9 mouse cellular contexts compared by ENCODE assay signal in the genomic region with DNA sequence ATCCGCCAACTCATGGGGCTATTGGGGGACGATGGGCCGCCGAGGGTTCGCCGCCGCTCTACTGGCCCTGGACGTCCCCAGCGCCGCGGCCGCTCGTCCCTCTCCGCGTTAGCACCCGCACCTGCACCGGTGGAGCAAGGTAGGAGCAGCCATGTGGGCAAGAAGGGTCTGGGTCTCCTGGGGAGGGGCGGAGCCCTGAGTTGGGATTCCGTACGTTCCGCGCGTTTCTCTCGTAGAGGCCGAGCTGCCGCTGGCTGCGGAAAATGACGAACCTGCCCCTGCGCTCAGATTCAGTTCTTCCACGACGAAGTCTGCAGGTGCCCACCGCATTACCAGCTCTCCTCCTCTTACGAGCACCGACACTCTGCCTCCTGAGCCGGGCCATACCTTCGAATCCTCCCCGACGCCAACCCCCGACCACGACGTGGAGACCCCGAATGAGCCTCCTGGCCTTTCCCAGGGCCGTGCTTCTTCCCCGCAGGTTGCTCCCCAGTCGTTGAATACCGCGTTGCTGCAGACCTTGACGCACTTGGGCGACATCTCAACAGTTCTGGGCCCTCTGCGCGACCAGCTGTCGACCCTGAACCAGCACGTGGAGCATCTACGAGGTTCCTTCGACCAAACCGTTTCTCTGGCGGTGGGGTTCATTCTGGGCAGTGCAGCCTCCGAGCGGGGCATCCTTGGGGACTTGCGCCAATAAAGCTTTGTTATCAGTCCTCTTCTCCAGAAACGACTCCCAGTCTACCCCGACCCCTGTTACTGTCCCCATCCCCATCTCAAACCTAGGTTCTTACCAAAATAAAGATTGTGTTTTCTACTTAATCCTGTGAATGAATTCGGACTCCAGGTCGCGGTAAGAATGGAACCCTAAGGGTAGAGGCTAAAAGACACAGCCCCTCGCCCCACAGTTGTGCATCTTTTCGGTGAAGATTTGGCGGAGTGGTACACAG. TPM values are rescaled to one million over a fixed set of nuclear protein-coding genes. Genes with fewer than 3 reads are reported as not detected.
DNase-seq lines count a peak whose midpoint lies in the region; ATAC-seq lines count a peak whose summit lies in the region.
"Had no signal": no experiment of that assay in that cellular context is flagged by ENCODE, and none has a peak within 500 bp of the region (broad histone marks: within the 10 kb centered on the region; RNA-seq: fewer than 3 reads in every experiment).

No protein-coding gene starts in this region.

- no peak overlapping the region for H3K27ac ChIP-seq in kidney, embryonic 15.5 days
- H3K27ac ChIP-seq in intestine, embryonic 15.5 days: no peak overlapping the region
- H3K27ac ChIP-seq in neural tube, embryonic 11.5 days (ENCODE audit: low read depth, low read length): no peak overlapping the region

- no peak overlapping the region for H3K9ac ChIP-seq in kidney, embryonic 15.5 days
- H3K9ac ChIP-seq in intestine, embryonic 15.5 days: 0 out of 2 replicates have a peak overlapping the region, but pooled peaks have one; percentile 28
- no peak overlapping the region for H3K9ac ChIP-seq in neural tube, embryonic 11.5 days (ENCODE audit: low read length)

- H3K9me3 ChIP-seq in kidney, embryonic 15.5 days (replicated peaks): no peaks in the 10 kb centered on the region
- no peaks in the 10 kb centered on the region for H3K9me3 ChIP-seq in intestine, embryonic 15.5 days
- H3K9me3 ChIP-seq in neural tube, embryonic 11.5 days (ENCODE audit: control insufficient read depth, low read length): no peaks in the 10 kb centered on the region

- peak overlapping the region; percentile 39 for H3K4me3 ChIP-seq in kidney, embryonic 15.5 days (replicated peaks)
- H3K4me3 ChIP-seq in intestine, embryonic 15.5 days (replicated peaks): peak overlapping the region; percentile 37
- H3K4me3 ChIP-seq in neural tube, embryonic 11.5 days (ENCODE audit: low read depth, low read length): peak overlapping the region; percentile 22

- ATAC-seq in kidney, embryonic 15.5 days (replicated peaks; ENCODE audit: low FRiP score): no peak; the same call in none of the 2 replicates
- 0 out of 2 replicates have a peak, but pooled peaks have one; percentile 10 for ATAC-seq in intestine, embryonic 15.5 days
- ATAC-seq in neural tube, embryonic 11.5 days (ENCODE audit: insufficient read depth, low FRiP score, low TSS enrichment): no peak

- no peaks in the 10 kb centered on the region for H3K36me3 ChIP-seq in kidney, embryonic 15.5 days
- H3K36me3 ChIP-seq in intestine, embryonic 15.5 days: no peaks in the 10 kb centered on the region
- no peaks in the 10 kb centered on the region for H3K36me3 ChIP-seq in neural tube, embryonic 11.5 days (ENCODE audit: control insufficient read depth, insufficient read depth, low read length)

- 3% methylated on average over 68 of the region's 68 CpGs for WGBS in kidney, embryonic 15.5 days
- WGBS in intestine, embryonic 15.5 days: 3% methylated on average over 68 of the region's 68 CpGs
- WGBS in neural tube, embryonic 11.5 days: 2% methylated on average over 68 of the region's 68 CpGs

- peak overlapping the region; percentile 55 for H3K4me2 ChIP-seq in kidney, embryonic 15.5 days
- H3K4me2 ChIP-seq in intestine, embryonic 15.5 days (replicated peaks): peak overlapping the region; percentile 74
- H3K4me2 ChIP-seq in neural tube, embryonic 11.5 days (ENCODE audit: low read depth): peak overlapping the region; percentile 34

- H3K4me1 ChIP-seq in kidney, embryonic 15.5 days: peaks cover 15% of the 10 kb centered on the region
- peaks cover 16% of the 10 kb centered on the region for H3K4me1 ChIP-seq in intestine, embryonic 15.5 days (replicated peaks)
- H3K4me1 ChIP-seq in neural tube, embryonic 11.5 days (ENCODE audit: control insufficient read depth, insufficient read depth, low read length): peaks cover 2% of the 10 kb centered on the region; the same call in 1 of the 2 replicates

- DNase-seq in kidney, adult 11 months: no peak
- peak; percentile 32 for DNase-seq in embryo, embryonic 11 days
- peak; percentile 42 for DNase-seq in neural tube, embryonic 11.5 days (ENCODE audit: low spot score)
- DNase-seq in MN1 (ENCODE audit: low spot score): no peak
- DNase-seq in gastrocnemius, postnatal 25 days: no peak
- no peak for DNase-seq in adrenal gland, adult (ENCODE audit: inconsistent age in 2 of 2, low spot score in 1 of 2)

- peaks cover 86% of the 10 kb centered on the region for H3K27me3 ChIP-seq in kidney, embryonic 15.5 days
- H3K27me3 ChIP-seq in intestine, embryonic 15.5 days (replicated peaks): peaks cover 57% of the 10 kb centered on the region
- H3K27me3 ChIP-seq in neural tube, embryonic 11.5 days (ENCODE audit: control insufficient read depth, insufficient read depth, low read length): peaks cover 60% of the 10 kb centered on the region

RNA-seq across cellular contexts. Expression of a gene that starts 1.0 kb away (rescaled TPM):
- polyA plus RNA-seq in kidney, embryonic 15.5 days (2015; fragmentation: Nextera tagmentation; extraction: Ambion mirVana): 0.31 TPM in 1 of 2 replicates, not detected in the other
- not detected in 2 replicates for polyA plus RNA-seq in intestine, embryonic 15.5 days (2015; fragmentation: Nextera tagmentation; extraction: Ambion mirVana)
- not detected in 2 replicates for polyA plus RNA-seq in neural tube, embryonic 11.5 days (2014; fragmentation: Nextera tagmentation; extraction: Ambion mirVana)
- total RNA-seq in gastrocnemius, postnatal 25 days (2021): not detected
- total RNA-seq: hematopoietic stem cell, adult 5-6 weeks had no signal

RNA-seq across cellular contexts. Expression of a gene that starts 34.0 kb away (rescaled TPM):
- polyA plus RNA-seq in kidney, embryonic 15.5 days (2015; fragmentation: Nextera tagmentation; extraction: Ambion mirVana): 0.49 and 0.91 TPM in 2 replicates
- 0.15 and 0.24 TPM in 2 replicates for polyA plus RNA-seq in intestine, embryonic 15.5 days (2015; fragmentation: Nextera tagmentation; extraction: Ambion mirVana)
- polyA plus RNA-seq in neural tube, embryonic 11.5 days (2014; fragmentation: Nextera tagmentation; extraction: Ambion mirVana): 0.51 TPM in 1 of 2 replicates, not detected in the other
- total RNA-seq in gastrocnemius, postnatal 25 days (2021): not detected

RNA-seq across cellular contexts. Expression of a gene that starts 47.8 kb away (rescaled TPM):
- 1.4 and 2.1 TPM in 2 replicates for polyA plus RNA-seq in kidney, embryonic 15.5 days (2015; fragmentation: Nextera tagmentation; extraction: Ambion mirVana)
- 1.3 and 2.2 TPM in 2 replicates for polyA plus RNA-seq in intestine, embryonic 15.5 days (2015; fragmentation: Nextera tagmentation; extraction: Ambion mirVana)
- 2.0 and 3.0 TPM in 2 replicates for polyA plus RNA-seq in neural tube, embryonic 11.5 days (2014; fragmentation: Nextera tagmentation; extraction: Ambion mirVana)
- total RNA-seq in gastrocnemius, postnatal 25 days (2021): under 1 TPM; 0.29 to 0.36 TPM

RNA-seq across cellular contexts. Expression of a gene that starts 50.1 kb away (rescaled TPM):
- 0.19 and 0.26 TPM in 2 replicates for polyA plus RNA-seq in kidney, embryonic 15.5 days (2015; fragmentation: Nextera tagmentation; extraction: Ambion mirVana)
- 0.13 and 0.24 TPM in 2 replicates for polyA plus RNA-seq in intestine, embryonic 15.5 days (2015; fragmentation: Nextera tagmentation; extraction: Ambion mirVana)
- 1.2 TPM in 2 replicates for polyA plus RNA-seq in neural tube, embryonic 11.5 days (2014; fragmentation: Nextera tagmentation; extraction: Ambion mirVana)
- not detected for total RNA-seq in gastrocnemius, postnatal 25 days (2021)
- total RNA-seq: hematopoietic stem cell, adult 5-6 weeks had no signal

Comparison
In these comparisons a context has a peak if more than half of its experiments do, and no peak if none do; other contexts are left out.
1. DNase-seq: peak in embryo, embryonic 11 days (single experiment) and neural tube, embryonic 11.5 days (single experiment); none in kidney, adult 11 months (single experiment), MN1 (single experiment), gastrocnemius, postnatal 25 days (single experiment) and adrenal gland, adult (0 of 2).
2. Peak in every context shown above with its lines, with median percentiles within 50 percentile points of each other: H3K4me2 ChIP-seq and H3K4me3 ChIP-seq.